Mouse (Mus musculus) intestine, embryonic 14.5 days (tissue): ENCODE measurements around the gene Ttc39a. TPM values are rescaled to one million over a fixed set of nuclear protein-coding genes. Genes with fewer than 3 reads are reported as not detected.

Source experiments
- ATAC-seq: fragments of 200-750 bp; cut with Nextera tagmentation; replicated peaks from 2 replicates; pipeline ENCODE4 v1.8.0; 2017; ENCODE audit warnings: low read depth, moderate number of reproducible peaks, moderate TSS enrichment, moderate library complexity; ENCODE audit not compliant: low FRiP score, low TSS enrichment
- DNase-seq: peaks from one replicate; pipeline ENCODE4 v3.0.0-alpha.2; 2018; ENCODE audit warnings: low spot score
- H3K27ac ChIP-seq: fragments of 300-500 bp; sonication (generic); 2 replicates; pipeline ENCODE4 v1.5.1; 2014; ENCODE audit warnings: low read depth, mild to moderate bottlenecking, control low read depth
- H3K27me3 ChIP-seq: fragments of 300-500 bp; sonication (generic); replicated peaks from 2 replicates; pipeline ENCODE4 v1.6.1; 2014; ENCODE audit warnings: low read length, control low read depth; ENCODE audit not compliant: control insufficient read depth, insufficient read depth
- H3K36me3 ChIP-seq: fragments of 300-500 bp; sonication (generic); 2 replicates; pipeline ENCODE4 v1.6.1; 2014; ENCODE audit warnings: low read length, control low read depth; ENCODE audit not compliant: control insufficient read depth, insufficient read depth
- H3K4me1 ChIP-seq: fragments of 300-500 bp; sonication (generic); replicated peaks from 2 replicates; pipeline ENCODE4 v1.6.1; 2014; ENCODE audit warnings: low read length, control low read depth, mixed read lengths; ENCODE audit not compliant: control insufficient read depth, insufficient read depth
- H3K4me2 ChIP-seq: fragments of 300-500 bp; sonication (generic); 2 replicates; pipeline ENCODE4 v1.6.1; 2014; ENCODE audit warnings: low read length
- H3K4me3 ChIP-seq: fragments of 300-500 bp; sonication (generic); 2 replicates; pipeline ENCODE4 v1.5.1; 2014; ENCODE audit warnings: low read depth, low read length, control low read depth, mixed read lengths
- H3K9ac ChIP-seq: fragments of 300-500 bp; sonication (generic); 2 replicates; pipeline ENCODE4 v1.6.1; 2014; ENCODE audit warnings: mild to moderate bottlenecking, low read length
- H3K9me3 ChIP-seq: fragments of 300-500 bp; sonication (generic); 2 replicates; pipeline ENCODE4 v1.6.1; 2016; ENCODE audit warnings: low read length, control low read depth; ENCODE audit not compliant: control insufficient read depth
- WGBS: fragments of 180-500 bp; shearing (Covaris S2); extraction: QIAGEN DNeasy Blood & Tissue Kit; methylation state at CpG from one replicate; pipeline ENCODE4 v1.1.7; 2014; 5-methylcytosine and 5-hydroxymethylcytosine counted together
- polyA plus RNA-seq: library from polyadenylated mRNA; unstranded; fragments of >200 nt; fragmentation: Nextera tagmentation; extraction: Ambion mirVana; gene quantifications from 2 replicates; pipeline ENCODE4 v1.2.1, GENCODE M21; 2014

Ttc39a gene
- polyA plus RNA-seq, 1 experiment from 2014 or later: 14.7 TPM

GRCm38 (mm10) chr4:109456821-109457220 lies 50.4 kb downstream of the Ttc39a start:
- H3K9me3 ChIP-seq: no peaks in the 10 kb centered on the region
- H3K9ac ChIP-seq: no peak overlapping the region
- no peak overlapping the region for H3K4me2 ChIP-seq
- no peak overlapping the region for H3K27ac ChIP-seq
- peaks cover 30% of the 10 kb centered on the region for H3K36me3 ChIP-seq
- H3K4me3 ChIP-seq: no peak overlapping the region
- 89% methylated on average over 6 of the region's 6 CpGs for WGBS
- H3K4me1 ChIP-seq: peaks cover 8% of the 10 kb centered on the region
- ATAC-seq (no peak), DNase-seq (no peak)
- no peaks in the 10 kb centered on the region for H3K27me3 ChIP-seq

GRCm38 (mm10) chr4:109460421-109461179 lies 54.2 kb downstream of the Ttc39a start:
- no peak for DNase-seq
- Histone ChIP-seq H3K4me1 (peaks cover 8% of the 10 kb centered on the region), H3K27me3 (no peaks in the 10 kb centered on the region), H3K4me2 (peak overlapping the region; percentile 26; the same call in 1 of the 2 replicates), H3K4me3 (no peak overlapping the region), H3K9ac (no peak overlapping the region), H3K36me3 (peaks cover 1% of the 10 kb centered on the region; the same call in 1 of the 2 replicates), H3K27ac (peak overlapping the region; percentile 86), H3K9me3 (no peaks in the 10 kb centered on the region)
- 25% methylated on average over 3 of the region's 3 CpGs for WGBS
- peak; percentile 76 for ATAC-seq

- DNase-seq (no peak), ATAC-seq (no peak)
- H3K9ac ChIP-seq: no peak overlapping the region
- no peaks in the 10 kb centered on the region for H3K36me3 ChIP-seq
- no peaks in the 10 kb centered on the region for H3K27me3 ChIP-seq
- H3K9me3 ChIP-seq: no peaks in the 10 kb centered on the region
- no peak overlapping the region for H3K4me3 ChIP-seq
- H3K27ac ChIP-seq: no peak overlapping the region
- H3K4me1 ChIP-seq: peaks cover 8% of the 10 kb centered on the region
- no peak overlapping the region for H3K4me2 ChIP-seq
These were observed 57.5 kb downstream of the Ttc39a start for GRCm38 (mm10) chr4:109463892-109464291.

- DNase-seq (no peak), ATAC-seq (no peak)
- Histone ChIP-seq H3K27ac (no peak overlapping the region), H3K9ac (no peak overlapping the region), H3K4me3 (no peak overlapping the region), H3K9me3 (no peaks in the 10 kb centered on the region), H3K36me3 (peaks cover 5% of the 10 kb centered on the region; the same call in 1 of the 2 replicates), H3K4me1 (0 out of 2 replicates have a peak, but pooled peaks cover 5% of the 10 kb centered on the region), H3K27me3 (no peaks in the 10 kb centered on the region), H3K4me2 (no peak overlapping the region)
These were observed 61.3 kb downstream of the Ttc39a start for GRCm38 (mm10) chr4:109467687-109468086.

- Histone ChIP-seq H3K4me2 (no peak overlapping the region), H3K27ac (no peak overlapping the region), H3K27me3 (no peaks in the 10 kb centered on the region), H3K36me3 (peaks cover 6% of the 10 kb centered on the region; the same call in 1 of the 2 replicates), H3K4me3 (no peak overlapping the region), H3K9ac (no peak overlapping the region), H3K9me3 (no peaks in the 10 kb centered on the region), H3K4me1 (peaks cover 11% of the 10 kb centered on the region; the same call in 1 of the 2 replicates)
- no peak for DNase-seq
- ATAC-seq: no peak
These were observed 65.2 kb downstream of the Ttc39a start for GRCm38 (mm10) chr4:109471606-109472005.

- H3K27ac ChIP-seq: no peak overlapping the region
- DNase-seq: no peak
- no peaks in the 10 kb centered on the region for H3K27me3 ChIP-seq
- no peak overlapping the region for H3K4me2 ChIP-seq
- H3K4me1 ChIP-seq: peaks cover 11% of the 10 kb centered on the region; the same call in 1 of the 2 replicates
- peaks cover 6% of the 10 kb centered on the region; the same call in 1 of the 2 replicates for H3K36me3 ChIP-seq
- WGBS: 87% methylated on average over 3 of the region's 3 CpGs
- no peak overlapping the region for H3K9ac ChIP-seq
- no peak for ATAC-seq
- no peak overlapping the region for H3K4me3 ChIP-seq
- no peaks in the 10 kb centered on the region for H3K9me3 ChIP-seq
These were observed 66.1 kb downstream of the Ttc39a start for GRCm38 (mm10) chr4:109472566-109472965.

GRCm38 (mm10) chr4:109475078-109475477 lies 68.7 kb downstream of the Ttc39a start:
- H3K36me3 ChIP-seq: peaks cover 6% of the 10 kb centered on the region; the same call in 1 of the 2 replicates
- ATAC-seq (no peak), DNase-seq (no peak)
- H3K4me1 ChIP-seq: peaks cover 11% of the 10 kb centered on the region; the same call in 1 of the 2 replicates
- peak overlapping the region; percentile 74 for H3K9ac ChIP-seq
- WGBS: 54% methylated on average over 2 of the region's 2 CpGs
- peak overlapping the region; percentile 91 for H3K4me3 ChIP-seq
- no peak overlapping the region for H3K27ac ChIP-seq
- H3K27me3 ChIP-seq: no peaks in the 10 kb centered on the region
- H3K9me3 ChIP-seq: no peaks in the 10 kb centered on the region
- H3K4me2 ChIP-seq: peak overlapping the region; percentile 92

- H3K9ac ChIP-seq: peak overlapping the region; percentile 74
- WGBS: under 1% methylated on average over 36 of the region's 68 CpGs
- peak overlapping the region; percentile 91 for H3K4me3 ChIP-seq
These were observed 69.4 kb downstream of the Ttc39a start for GRCm38 (mm10) chr4:109475577-109476553.

More at GRCm38 (mm10) chr4:109475577-109476553, 69.4 kb downstream of the Ttc39a start:
- H3K27ac ChIP-seq: peak overlapping the region; percentile 90
- peak; percentile 86 for DNase-seq
- peaks cover 6% of the 10 kb centered on the region; the same call in 1 of the 2 replicates for H3K36me3 ChIP-seq
- no peaks in the 10 kb centered on the region for H3K27me3 ChIP-seq
- ATAC-seq: peak; percentile 64
- H3K4me2 ChIP-seq: peak overlapping the region; percentile 92
- H3K9me3 ChIP-seq: no peaks in the 10 kb centered on the region
- peaks cover 11% of the 10 kb centered on the region; the same call in 1 of the 2 replicates for H3K4me1 ChIP-seq
